Mouse (Mus musculus) neural tube, embryonic 12.5 days (tissue): ENCODE data around the gene Gfap. TPM values are rescaled to one million over a fixed set of nuclear protein-coding genes. Genes with fewer than 3 reads are reported as not detected.

Source experiments
- ATAC-seq: fragments of 200-750 bp; cut with Nextera tagmentation; 2 replicates; pipeline ENCODE4 v1.8.0; 2017; ENCODE audit warnings: low read depth, mild to moderate bottlenecking, moderate TSS enrichment, moderate library complexity; ENCODE audit not compliant: low FRiP score
- H3K27ac ChIP-seq: fragments of 300-500 bp; sonication (generic); 2 replicates; pipeline ENCODE4 v1.5.1; 2016
- H3K27me3 ChIP-seq: fragments of 300-500 bp; sonication (generic); replicated peaks from 2 replicates; pipeline ENCODE4 v1.6.1; 2016; ENCODE audit warnings: mild to moderate bottlenecking
- H3K36me3 ChIP-seq: fragments of 300-500 bp; sonication (generic); 2 replicates; pipeline ENCODE4 v1.6.1; 2016; ENCODE audit warnings: mild to moderate bottlenecking
- H3K4me1 ChIP-seq: fragments of 300-500 bp; sonication (generic); 2 replicates; pipeline ENCODE4 v1.6.1; 2016
- H3K4me2 ChIP-seq: fragments of 300-500 bp; sonication (generic); replicated peaks from 2 replicates; pipeline ENCODE4 v1.6.1; 2016; ENCODE audit warnings: mild to moderate bottlenecking
- H3K4me3 ChIP-seq: fragments of 300-500 bp; sonication (generic); 2 replicates; pipeline ENCODE4 v1.5.1; 2016
- H3K9ac ChIP-seq: fragments of 300-500 bp; sonication (generic); 2 replicates; pipeline ENCODE4 v1.6.1; 2016; ENCODE audit warnings: mild to moderate bottlenecking
- H3K9me3 ChIP-seq: fragments of 300-500 bp; sonication (generic); 2 replicates; pipeline ENCODE4 v1.6.1; 2016; ENCODE audit warnings: mild to moderate bottlenecking
- WGBS: fragments of 180-500 bp; shearing (Covaris S2); methylation state at CpG from one replicate; pipeline ENCODE4 v1.1.7; 2016; 5-methylcytosine and 5-hydroxymethylcytosine counted together
- polyA plus RNA-seq: library from polyadenylated mRNA; unstranded; fragments of >200 nt; fragmentation: Nextera tagmentation; extraction: Ambion mirVana; gene quantifications from 2 replicates; pipeline ENCODE4 v1.2.1, GENCODE M21; 2016

Gene Gfap
- polyA plus RNA-seq, 1 experiment from 2014 or later, result 0.11 TPM

- H3K27me3 ChIP-seq, result peaks cover 57% of the 10 kb centered on the region
- H3K36me3 ChIP-seq, result no peaks in the 10 kb centered on the region
- H3K4me3 ChIP-seq, result peak overlapping the region; percentile 16; the same call in 1 of the 2 replicates
- H3K4me1 ChIP-seq, result peaks cover 6% of the 10 kb centered on the region
- no peak for ATAC-seq
- 0 out of 2 replicates have a peak overlapping the region, but pooled peaks have one; percentile 45 for H3K9ac ChIP-seq
- peak overlapping the region; percentile 53 for H3K4me2 ChIP-seq
- 3% methylated on average over 43 of the region's 43 CpGs for WGBS
- no peaks in the 10 kb centered on the region for H3K9me3 ChIP-seq
- H3K27ac ChIP-seq, result no peak overlapping the region
Measured at GRCm38 (mm10) chr11:102893015-102893651, 7.6 kb downstream of the Gfap start.

GRCm38 (mm10) chr11:102890096-102890495 is 10.6 kb downstream of the Gfap start:
- 57% methylated on average over 5 of the region's 5 CpGs for WGBS
- Histone ChIP-seq H3K4me2 (no peak overlapping the region), H3K27me3 (peaks cover 52% of the 10 kb centered on the region), H3K27ac (no peak overlapping the region), H3K9ac (no peak overlapping the region), H3K36me3 (no peaks in the 10 kb centered on the region), H3K9me3 (no peaks in the 10 kb centered on the region), H3K4me1 (peaks cover 6% of the 10 kb centered on the region), H3K4me3 (no peak overlapping the region)
- ATAC-seq, result no peak

GRCm38 (mm10) chr11:102888135-102888534 is 12.6 kb downstream of the Gfap start:
- no peaks in the 10 kb centered on the region for H3K36me3 ChIP-seq
- peaks cover 35% of the 10 kb centered on the region for H3K27me3 ChIP-seq
- 64% methylated on average over 3 of the region's 3 CpGs for WGBS

GRCm38 (mm10) chr11:102887433-102887832 is 13.3 kb downstream of the Gfap start:
- Histone ChIP-seq H3K27me3 (peaks cover 32% of the 10 kb centered on the region; the same call in 1 of the 2 replicates), H3K4me2 (no peak overlapping the region), H3K36me3 (no peaks in the 10 kb centered on the region), H3K4me3 (no peak overlapping the region), H3K4me1 (no peaks in the 10 kb centered on the region), H3K27ac (no peak overlapping the region), H3K9ac (no peak overlapping the region), H3K9me3 (no peaks in the 10 kb centered on the region)
- ATAC-seq, result no peak
- WGBS, result 89% methylated on average over 5 of the region's 5 CpGs

More at GRCm38 (mm10) chr11:102888135-102888534, 12.6 kb downstream of the Gfap start:
- peaks cover 3% of the 10 kb centered on the region for H3K4me1 ChIP-seq
- no peak overlapping the region for H3K4me3 ChIP-seq
- H3K9me3 ChIP-seq, result no peaks in the 10 kb centered on the region
- no peak overlapping the region for H3K4me2 ChIP-seq
- no peak overlapping the region for H3K27ac ChIP-seq
- no peak for ATAC-seq
- H3K9ac ChIP-seq, result no peak overlapping the region

GRCm38 (mm10) chr11:102884616-102885219 is 16.0 kb downstream of the Gfap start, which contains the start of gene Fam187a:
Gene Fam187a (plus strand): TSS chr11:102885169.
- 63% methylated on average over 10 of the region's 10 CpGs for WGBS
- no peak for ATAC-seq
- H3K4me1 ChIP-seq, result peaks cover 10% of the 10 kb centered on the region
- no peak within 1 kb of the TSS for H3K4me3 ChIP-seq
- H3K27me3 ChIP-seq, result peaks cover 23% of the 10 kb centered on the region; the same call in 1 of the 2 replicates
- H3K4me2 ChIP-seq, result no peak within 1 kb of the TSS
- H3K9ac ChIP-seq, result no peak within 1 kb of the TSS
- H3K9me3 ChIP-seq, result no peaks in the 10 kb centered on the region
- H3K27ac ChIP-seq, result no peak within 1 kb of the TSS
- H3K36me3 ChIP-seq, result no peaks in the 10 kb centered on the region

- Histone ChIP-seq H3K4me1 (peaks cover 18% of the 10 kb centered on the region), H3K4me2 (peak overlapping the region; percentile 66), H3K27ac (no peak overlapping the region), H3K4me3 (peak overlapping the region; percentile 63), H3K27me3 (0 out of 2 replicates have a peak, but pooled peaks cover 9% of the 10 kb centered on the region), H3K36me3 (peaks cover 9% of the 10 kb centered on the region), H3K9ac (peak overlapping the region; percentile 72), H3K9me3 (no peaks in the 10 kb centered on the region)
- peak; percentile 30; the same call in 1 of the 2 replicates for ATAC-seq
- 17% methylated on average over 13 of the region's 13 CpGs for WGBS
Measured at GRCm38 (mm10) chr11:102881314-102882198, 19.2 kb downstream of the Gfap start.

GRCm38 (mm10) chr11:102880585-102881313 is 20.0 kb downstream of the Gfap start, which contains the start of the genes Eftud2 and Ccdc103:
Gene Eftud2 (minus strand): TSS chr11:102880985.
Gene Ccdc103 (plus strand): TSS chr11:102881204.
- ATAC-seq, result peak; percentile 90
- Histone ChIP-seq H3K36me3 (peaks cover 16% of the 10 kb centered on the region), H3K4me2 (peak within 1 kb of the TSS; percentile 66), H3K9ac (peak within 1 kb of the TSS; percentile 72), H3K4me3 (peak within 1 kb of the TSS; percentile 63), H3K9me3 (no peaks in the 10 kb centered on the region), H3K4me1 (peaks cover 18% of the 10 kb centered on the region), H3K27ac (0 out of 2 replicates have a peak within 1 kb of the TSS, but pooled peaks have one; percentile 33), H3K27me3 (0 out of 2 replicates have a peak, but pooled peaks cover 9% of the 10 kb centered on the region)
- under 1% methylated on average over 62 of the region's 62 CpGs for WGBS

GRCm38 (mm10) chr11:102879558-102879957 is 21.2 kb downstream of the Gfap start:
- Histone ChIP-seq H3K4me2 (peak overlapping the region; percentile 66), H3K36me3 (peaks cover 28% of the 10 kb centered on the region), H3K27me3 (0 out of 2 replicates have a peak, but pooled peaks cover 6% of the 10 kb centered on the region), H3K4me3 (no peak overlapping the region), H3K9ac (peak overlapping the region; percentile 72; the same call in 1 of the 2 replicates), H3K9me3 (no peaks in the 10 kb centered on the region), H3K4me1 (peaks cover 18% of the 10 kb centered on the region), H3K27ac (no peak overlapping the region)
- WGBS, result 68% methylated on average over 2 of the region's 2 CpGs
- ATAC-seq, result no peak

- Histone ChIP-seq H3K27ac (no peak overlapping the region), H3K9ac (no peak overlapping the region), H3K4me1 (peaks cover 9% of the 10 kb centered on the region), H3K4me3 (no peak overlapping the region), H3K4me2 (no peak overlapping the region), H3K9me3 (no peaks in the 10 kb centered on the region), H3K36me3 (peaks cover 57% of the 10 kb centered on the region), H3K27me3 (no peaks in the 10 kb centered on the region)
- no peak for ATAC-seq
- 87% methylated on average over 7 of the region's 7 CpGs for WGBS
Measured at GRCm38 (mm10) chr11:102874801-102875334, 25.8 kb downstream of the Gfap start.

GRCm38 (mm10) chr11:102864272-102864671 is 36.4 kb downstream of the Gfap start:
- Histone ChIP-seq H3K9me3 (no peaks in the 10 kb centered on the region), H3K4me3 (no peak overlapping the region), H3K36me3 (peaks cover 87% of the 10 kb centered on the region), H3K27ac (no peak overlapping the region), H3K9ac (no peak overlapping the region), H3K27me3 (no peaks in the 10 kb centered on the region), H3K4me2 (no peak overlapping the region), H3K4me1 (no peaks in the 10 kb centered on the region)
- 59% methylated on average over 4 of the region's 4 CpGs for WGBS
- ATAC-seq, result no peak

- Histone ChIP-seq H3K27me3 (no peaks in the 10 kb centered on the region), H3K4me2 (no peak overlapping the region), H3K4me1 (no peaks in the 10 kb centered on the region), H3K36me3 (peaks cover 82% of the 10 kb centered on the region), H3K9me3 (no peaks in the 10 kb centered on the region), H3K4me3 (no peak overlapping the region), H3K9ac (no peak overlapping the region), H3K27ac (no peak overlapping the region)
- 91% methylated on average over 8 of the region's 8 CpGs for WGBS
- ATAC-seq, result no peak
Measured at GRCm38 (mm10) chr11:102859933-102860332, 40.8 kb downstream of the Gfap start.
